ENCODE assay signal across 21 mouse cellular contexts in genomic region chr3:154210431-154211055, GRCm38 (mm10).
A peak's percentile ranks its signal among the peaks of the same experiment; 100 is the strongest.
DNase-seq lines count a peak whose midpoint lies in the region; ATAC-seq lines count a peak whose summit lies in the region.
"Had no signal": no experiment of that assay in that cellular context is flagged by ENCODE, and none has a peak within 500 bp of the region (broad histone marks: within the 10 kb centered on the region; RNA-seq: fewer than 3 reads in every experiment).

No protein-coding gene starts in this region.

- 0 out of 2 replicates have a peak, but pooled peaks have one; percentile 30 for ATAC-seq in hindbrain, embryonic 11.5 days (ENCODE audit: low FRiP score)
- ATAC-seq in hindbrain, embryonic 13.5 days (ENCODE audit: low FRiP score) = no peak
- no peak for ATAC-seq in midbrain, embryonic 11.5 days (ENCODE audit: low FRiP score)
- ATAC-seq in midbrain, embryonic 15.5 days (replicated peaks) = no peak
- ATAC-seq in hindbrain, embryonic 16.5 days = peak; percentile 61
- ATAC-seq in megakaryocyte progenitor cell, adult 5-6 weeks (replicated peaks; ENCODE audit: poor library complexity) = no peak
- ATAC-seq: intestine, embryonic 16.5 days; liver, embryonic 12.5 days had no signal

- no peak overlapping the region for H3K27ac ChIP-seq in hindbrain, embryonic 11.5 days (ENCODE audit: low read depth, low read length)
- no peak overlapping the region for H3K27ac ChIP-seq in hindbrain, embryonic 13.5 days
- H3K27ac ChIP-seq in midbrain, embryonic 11.5 days (ENCODE audit: low read depth, low read length) = no peak overlapping the region
- no peak overlapping the region for H3K27ac ChIP-seq in midbrain, embryonic 15.5 days
- no peak overlapping the region for H3K27ac ChIP-seq in hindbrain, embryonic 16.5 days (ENCODE audit: low read depth, low read length)
- H3K27ac ChIP-seq: embryonic facial prominence, embryonic 12.5 days; heart, embryonic 15.5 days; left cerebral cortex, adult 2 months; liver, embryonic 12.5 days had no signal

- H3K36me3 ChIP-seq in hindbrain, embryonic 11.5 days (ENCODE audit: control insufficient read depth, insufficient read depth, low read length) = no peaks in the 10 kb centered on the region
- H3K36me3 ChIP-seq in hindbrain, embryonic 13.5 days = no peaks in the 10 kb centered on the region
- H3K36me3 ChIP-seq in midbrain, embryonic 11.5 days (ENCODE audit: control insufficient read depth, insufficient read depth, low read length) = no peaks in the 10 kb centered on the region
- no peaks in the 10 kb centered on the region for H3K36me3 ChIP-seq in midbrain, embryonic 15.5 days (replicated peaks)
- H3K36me3 ChIP-seq in hindbrain, embryonic 16.5 days (ENCODE audit: control insufficient read depth, insufficient read depth, low read length) = no peaks in the 10 kb centered on the region
- H3K36me3 ChIP-seq: embryonic facial prominence, embryonic 12.5 days; heart, embryonic 15.5 days; liver, embryonic 12.5 days had no signal

- 58% methylated on average over 10 of the region's 10 CpGs for WGBS in hindbrain, embryonic 11.5 days
- WGBS in hindbrain, embryonic 13.5 days = 50% methylated on average over 10 of the region's 10 CpGs
- WGBS in midbrain, embryonic 11.5 days = 74% methylated on average over 10 of the region's 10 CpGs
- WGBS in midbrain, embryonic 15.5 days = 58% methylated on average over 10 of the region's 10 CpGs
- 51% methylated on average over 10 of the region's 10 CpGs for WGBS in hindbrain, embryonic 16.5 days

- no peaks in the 10 kb centered on the region; the same call in 1 of the 2 replicates for H3K4me1 ChIP-seq in hindbrain, embryonic 11.5 days (replicated peaks; ENCODE audit: control insufficient read depth, insufficient read depth, low read length)
- H3K4me1 ChIP-seq in hindbrain, embryonic 13.5 days (replicated peaks) = peaks cover 26% of the 10 kb centered on the region
- H3K4me1 ChIP-seq in midbrain, embryonic 11.5 days (ENCODE audit: control insufficient read depth, insufficient read depth, low read length) = peaks cover 6% of the 10 kb centered on the region; the same call in 1 of the 2 replicates
- peaks cover 10% of the 10 kb centered on the region for H3K4me1 ChIP-seq in midbrain, embryonic 15.5 days
- H3K4me1 ChIP-seq in hindbrain, embryonic 16.5 days (ENCODE audit: control insufficient read depth, insufficient read depth, low read depth, low read length) = no peaks in the 10 kb centered on the region; the same call in 1 of the 2 replicates
- H3K4me1 ChIP-seq: embryonic facial prominence, embryonic 12.5 days; heart, embryonic 15.5 days had no signal

- H3K4me2 ChIP-seq in hindbrain, embryonic 11.5 days (replicated peaks; ENCODE audit: low read depth, low read length) = no peak overlapping the region
- no peak overlapping the region for H3K4me2 ChIP-seq in hindbrain, embryonic 13.5 days
- no peak overlapping the region for H3K4me2 ChIP-seq in midbrain, embryonic 11.5 days
- H3K4me2 ChIP-seq in midbrain, embryonic 15.5 days = no peak overlapping the region
- H3K4me2 ChIP-seq in hindbrain, embryonic 16.5 days (ENCODE audit: low read length) = no peak overlapping the region
- H3K4me2 ChIP-seq: embryonic facial prominence, embryonic 12.5 days; heart, embryonic 15.5 days; liver, embryonic 12.5 days had no signal

- no peaks in the 10 kb centered on the region for H3K9me3 ChIP-seq in hindbrain, embryonic 11.5 days (ENCODE audit: control insufficient read depth, low read length)
- H3K9me3 ChIP-seq in hindbrain, embryonic 13.5 days = no peaks in the 10 kb centered on the region
- H3K9me3 ChIP-seq in midbrain, embryonic 11.5 days (ENCODE audit: control insufficient read depth, low read length) = no peaks in the 10 kb centered on the region
- H3K9me3 ChIP-seq in midbrain, embryonic 15.5 days = no peaks in the 10 kb centered on the region
- H3K9me3 ChIP-seq in hindbrain, embryonic 16.5 days (ENCODE audit: control insufficient read depth, low read length) = no peaks in the 10 kb centered on the region
- H3K9me3 ChIP-seq: embryonic facial prominence, embryonic 12.5 days; heart, embryonic 15.5 days; liver, embryonic 12.5 days had no signal

- H3K27me3 ChIP-seq in hindbrain, embryonic 11.5 days (ENCODE audit: control insufficient read depth, insufficient read depth, low read length) = no peaks in the 10 kb centered on the region
- H3K27me3 ChIP-seq in hindbrain, embryonic 13.5 days = no peaks in the 10 kb centered on the region
- H3K27me3 ChIP-seq in midbrain, embryonic 11.5 days (ENCODE audit: control insufficient read depth, insufficient read depth, low read length) = no peaks in the 10 kb centered on the region
- no peaks in the 10 kb centered on the region for H3K27me3 ChIP-seq in midbrain, embryonic 15.5 days (replicated peaks)
- H3K27me3 ChIP-seq in hindbrain, embryonic 16.5 days (replicated peaks; ENCODE audit: control insufficient read depth, insufficient read depth, low read length) = no peaks in the 10 kb centered on the region
- H3K27me3 ChIP-seq: embryonic facial prominence, embryonic 12.5 days; heart, embryonic 15.5 days; liver, embryonic 12.5 days had no signal

- no peak overlapping the region for H3K9ac ChIP-seq in hindbrain, embryonic 11.5 days (ENCODE audit: low read depth, low read length)
- H3K9ac ChIP-seq in hindbrain, embryonic 13.5 days = no peak overlapping the region
- no peak overlapping the region for H3K9ac ChIP-seq in midbrain, embryonic 11.5 days (ENCODE audit: low read length)
- H3K9ac ChIP-seq in midbrain, embryonic 15.5 days = no peak overlapping the region
- no peak overlapping the region for H3K9ac ChIP-seq in hindbrain, embryonic 16.5 days (ENCODE audit: low read depth, low read length)
- H3K9ac ChIP-seq: embryonic facial prominence, embryonic 12.5 days; heart, embryonic 15.5 days; liver, embryonic 12.5 days had no signal

- no peak overlapping the region for H3K4me3 ChIP-seq in hindbrain, embryonic 11.5 days (ENCODE audit: low read depth, low read length)
- no peak overlapping the region for H3K4me3 ChIP-seq in hindbrain, embryonic 13.5 days
- no peak overlapping the region for H3K4me3 ChIP-seq in midbrain, embryonic 11.5 days (ENCODE audit: low read depth, low read length)
- no peak overlapping the region for H3K4me3 ChIP-seq in midbrain, embryonic 15.5 days
- H3K4me3 ChIP-seq in hindbrain, embryonic 16.5 days (ENCODE audit: low read length) = no peak overlapping the region
- H3K4me3 ChIP-seq: embryonic facial prominence, embryonic 12.5 days; heart, embryonic 15.5 days; left cerebral cortex, adult 2 months; liver, embryonic 12.5 days had no signal

- DNase-seq in hindbrain, embryonic 11.5 days (ENCODE audit: low spot score) = no peak
- DNase-seq in midbrain, embryonic 11.5 days (ENCODE audit: low spot score, missing footprints) = peak; percentile 69
- peak; percentile 41 for DNase-seq in retina, embryonic 14.5 days (ENCODE audit: low spot score)
- DNase-seq: adrenal gland, adult 2 months; cerebellum, adult 9-10 months; gastrocnemius, postnatal 25 days; layer of hippocampus, adult 9-11 months; left cerebral cortex, postnatal 4 days; lung, adult 2 months; lung, postnatal 36 days; right cerebral cortex, adult 18-20 months; thymus, postnatal 14 days had no signal

Comparison
In these comparisons a context has a peak if more than half of its experiments do, and no peak if none do; other contexts are left out.
1. ATAC-seq: peak in hindbrain, embryonic 11.5 days (single experiment) and hindbrain, embryonic 16.5 days (single experiment); none in hindbrain, embryonic 13.5 days (single experiment), midbrain, embryonic 11.5 days (single experiment), midbrain, embryonic 15.5 days (single experiment) and megakaryocyte progenitor cell, adult 5-6 weeks (single experiment).